Mouse (Mus musculus): ENCODE data around the gene St6galnac4.

The St6galnac4 gene

DNA sequence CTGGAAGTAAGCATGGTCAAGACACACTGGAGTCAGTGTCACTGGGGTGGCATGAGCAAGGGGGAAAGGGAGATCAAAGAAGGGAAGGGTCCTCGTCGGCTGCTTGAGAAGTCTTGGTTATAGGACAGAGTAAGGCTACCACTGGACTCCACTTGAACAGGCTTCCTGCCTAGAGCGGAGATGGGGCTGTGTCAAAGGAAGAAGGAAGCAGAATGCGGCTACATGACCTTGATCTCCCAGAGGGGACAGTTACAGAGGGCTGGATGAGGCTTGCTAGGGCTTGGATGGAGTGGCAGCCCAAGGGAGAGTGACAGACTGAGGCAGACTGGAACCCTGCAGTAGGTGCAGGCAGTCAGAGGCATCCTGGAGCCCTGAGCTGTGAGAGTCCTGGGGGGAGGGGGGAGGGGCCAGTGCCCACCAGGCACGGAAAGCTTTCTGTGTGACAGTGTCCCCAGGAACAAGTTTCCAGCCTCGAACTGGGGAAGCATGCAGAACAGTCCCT, 53.7 kb downstream of the St6galnac4 start:
- POLR2A ChIA-PET, result interaction anchor here (0.6 to 1.9 kb wide), 18 partner anchors 8 to 666 kb away, joined by 3 to 8 read pairs (median 4); partner anchors contain the start of genes Dpm2 (in 1 of the 4) and Nup214 (in 1 of the 4)
- CTCF ChIA-PET, result interaction anchor here (0.6 to 1.9 kb wide), 7 partner anchors 8 to 557 kb away, joined by 3 to 8 read pairs (median 4); no protein-coding TSS in a partner anchor

DNA sequence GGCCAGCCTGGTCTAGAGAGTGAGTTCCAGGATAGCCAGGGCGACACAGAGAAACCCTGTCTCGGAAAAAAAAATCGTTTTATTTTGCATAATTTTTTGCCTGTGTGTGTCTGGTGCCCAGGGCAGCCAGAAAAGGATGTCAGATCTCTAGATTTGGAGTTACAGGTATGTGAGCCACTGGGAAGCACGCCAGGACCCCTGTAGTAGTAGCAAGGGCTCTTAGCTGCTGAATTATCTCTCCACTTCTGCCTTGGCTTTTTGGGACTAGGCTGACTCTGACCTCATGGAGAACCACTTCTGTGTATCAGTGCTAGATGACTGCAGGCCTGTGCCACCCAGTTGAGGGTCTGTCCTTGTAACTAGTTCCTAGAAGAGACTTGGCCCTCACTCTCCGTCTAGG, 54.9 kb downstream of the St6galnac4 start:
- CTCF ChIA-PET, result interaction anchor here in 1 of 4 experiments (1.0 kb wide), 1 partner anchor 16 kb away, joined by 3 read pairs; no protein-coding TSS in a partner anchor
- POLR2A ChIA-PET, result interaction anchor here in 3 of 4 experiments (0.6 to 1.5 kb wide), 5 partner anchors 9 to 616 kb away, joined by 3 to 5 read pairs (median 3); no protein-coding TSS in a partner anchor

DNA sequence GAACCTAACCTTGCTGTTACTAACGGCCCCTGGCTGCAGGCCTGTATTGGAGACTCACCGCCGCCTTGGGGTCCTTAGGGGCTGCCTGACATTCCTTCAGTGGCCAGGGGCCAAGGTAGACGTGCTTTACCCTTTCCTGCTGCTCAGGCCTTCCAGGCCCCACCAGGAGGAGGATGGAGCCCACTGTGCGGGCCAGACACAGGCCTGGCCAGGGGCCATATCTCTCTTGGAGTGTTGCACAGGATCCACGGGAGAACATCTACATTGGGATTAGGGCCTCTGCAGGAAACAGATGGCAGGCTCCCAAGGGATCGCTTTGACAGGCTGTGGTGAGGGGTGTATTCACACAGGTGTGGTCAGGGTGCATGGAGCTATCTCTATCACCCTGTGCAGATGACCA, 55.9 kb downstream of the St6galnac4 start:
- CTCF ChIA-PET, result interaction anchor here in 1 of 4 experiments (1.0 to 1.1 kb wide), 2 partner anchors 14 to 17 kb away, joined by 3 read pairs; no protein-coding TSS in a partner anchor
- POLR2A ChIA-PET, result interaction anchor here in 1 of 4 experiments (1.4 to 8.1 kb wide), 4 partner anchors 11 to 84 kb away, joined by 3 to 115 read pairs (median 16); no protein-coding TSS in a partner anchor

DNA sequence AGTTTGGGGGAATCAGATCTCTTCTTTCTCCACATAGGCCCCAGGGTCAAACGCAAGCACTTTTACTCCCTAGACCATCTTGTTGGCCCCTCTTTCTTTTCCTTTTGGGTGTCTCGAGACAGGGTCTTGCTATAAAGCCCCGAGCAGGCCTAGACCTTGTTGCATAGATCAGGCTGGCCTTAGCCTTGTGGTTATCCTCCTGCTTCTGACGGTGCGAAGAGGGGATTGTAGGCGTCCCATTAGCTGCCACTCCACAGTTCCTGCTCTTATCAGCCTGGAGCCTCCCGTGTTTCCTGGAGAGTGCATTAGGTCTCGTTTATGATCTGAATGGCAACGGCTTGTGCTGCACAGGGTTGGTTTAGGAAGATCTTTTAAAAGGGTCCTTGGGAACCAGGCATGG, 57.2 kb downstream of the St6galnac4 start:
- POLR2A ChIA-PET, result interaction anchor here in 2 of 4 experiments (1.0 to 8.1 kb wide), 12 partner anchors 9 to 971 kb away, joined by 3 to 115 read pairs (median 12); no protein-coding TSS in a partner anchor
- CTCF ChIA-PET, result interaction anchor here in 3 of 4 experiments (0.5 to 2.2 kb wide), 5 partner anchors 10 to 139 kb away, joined by 3 to 6 read pairs (median 3); no protein-coding TSS in a partner anchor

DNA sequence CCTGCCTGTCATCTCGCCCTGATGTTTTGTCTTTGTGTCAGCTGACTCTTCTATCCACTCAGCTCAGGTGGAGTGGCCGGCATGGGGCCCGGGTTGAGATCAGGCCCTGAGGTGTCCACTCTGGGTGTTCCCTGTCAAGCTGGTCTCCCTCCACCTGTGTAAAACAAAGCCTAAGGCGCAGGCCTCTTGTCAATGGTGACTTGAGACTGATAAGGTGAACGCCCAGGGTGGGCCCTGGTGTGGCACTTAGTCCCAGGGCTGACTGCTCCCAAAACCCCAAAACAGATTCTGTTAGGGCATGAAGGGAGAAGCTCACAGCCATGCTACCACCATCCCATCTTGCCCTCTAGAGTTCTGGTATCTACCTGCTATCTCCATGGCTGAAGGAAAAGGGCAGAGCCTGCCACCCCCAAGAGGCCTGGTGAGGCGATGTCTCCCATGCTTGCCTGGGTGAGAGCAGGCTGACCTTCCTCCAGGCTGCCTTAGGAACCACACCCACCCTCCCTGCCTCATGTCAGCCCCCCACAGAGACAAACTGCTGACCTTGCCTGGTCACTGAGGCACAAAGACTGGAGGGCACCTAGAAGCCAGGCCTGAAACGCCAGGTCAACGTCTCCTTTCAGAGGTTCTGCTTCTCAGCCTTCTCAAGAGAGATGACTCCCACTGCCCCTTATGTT, 58.0 kb downstream of the St6galnac4 start:
- POLR2A ChIA-PET, result interaction anchor here in 3 of 4 experiments (0.6 to 8.1 kb wide), 24 partner anchors 9 to 561 kb away, joined by 3 to 115 read pairs (median 8); partner anchors contain the start of gene Fam78a (in 1 of the 3)

DNA sequence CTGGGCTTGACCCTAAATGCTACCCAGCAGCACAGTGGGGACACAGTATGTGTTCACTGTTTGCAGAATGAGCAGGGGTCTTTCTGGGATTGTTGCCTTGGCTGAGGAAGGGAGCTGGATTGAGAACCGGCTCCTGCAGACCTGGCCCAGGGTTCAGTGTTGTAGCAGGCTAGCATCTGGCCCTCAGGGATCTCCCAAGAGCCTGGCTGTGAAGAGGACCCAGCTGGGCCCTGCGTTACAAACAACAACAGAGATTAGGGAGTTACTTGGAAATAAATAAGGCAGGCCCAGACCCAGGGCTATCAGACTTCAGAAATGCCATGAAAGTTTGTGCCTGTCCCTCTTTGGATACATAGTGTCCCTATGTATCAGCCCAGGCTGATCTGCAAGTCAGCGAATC, 58.8 kb downstream of the St6galnac4 start:
- ChIA-PET POLR2A (interaction anchor here (0.6 to 8.1 kb wide), 39 partner anchors 8 to 561 kb away, joined by 3 to 115 read pairs (median 7); partner anchors contain the start of genes 9430097D07Rik (in 1 of the 4), Fam78a (in 1 of the 4) and Pip5kl1 (in 1 of the 4)), CTCF (interaction anchor here in 3 of 4 experiments (0.6 to 3.4 kb wide), 14 partner anchors 8 to 283 kb away, joined by 3 to 19 read pairs (median 6); no protein-coding TSS in a partner anchor)

More for the DNA sequence above, 58.0 kb downstream of the St6galnac4 start:
- CTCF ChIA-PET, result interaction anchor here (0.5 to 3.4 kb wide), 12 partner anchors 8 to 946 kb away, joined by 3 to 19 read pairs (median 4); no protein-coding TSS in a partner anchor

DNA sequence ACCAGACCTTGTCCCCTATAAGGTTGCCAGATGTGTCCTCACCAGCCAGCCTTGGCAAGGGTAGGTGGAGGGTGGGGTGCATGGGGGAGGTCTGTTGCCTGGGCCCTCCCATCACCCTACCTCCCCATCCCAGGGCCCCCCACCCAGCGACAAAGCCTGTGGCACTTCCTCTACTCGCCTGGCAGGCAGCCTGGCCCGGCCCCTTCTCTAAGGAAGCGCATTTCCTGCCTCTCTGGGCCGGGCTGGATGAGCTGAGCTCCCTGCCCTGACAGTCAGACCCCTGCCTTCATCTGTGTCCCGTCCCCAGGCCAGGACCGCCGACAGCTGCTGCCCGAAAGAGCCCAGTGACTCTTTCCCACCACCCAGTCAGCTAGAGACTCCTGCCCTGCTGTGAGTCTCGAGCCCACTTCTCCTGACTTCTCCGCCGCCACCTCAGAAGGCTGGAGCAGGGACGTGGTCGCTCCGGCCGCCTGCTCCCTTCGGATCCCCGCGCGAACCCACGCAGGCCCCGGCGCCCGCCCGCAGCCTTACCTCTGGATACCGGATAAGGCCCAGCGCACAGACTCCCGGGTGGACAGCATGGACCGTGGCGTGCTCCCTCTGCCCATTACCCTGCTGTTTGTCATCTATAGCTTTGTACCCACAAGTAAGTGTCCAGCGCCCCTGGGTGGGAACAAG, 59.6 kb downstream of the St6galnac4 start, which contains the start of gene Eng:
Eng (plus strand) TSS at position 217 of the 678 bp plus-strand sequence.
- CTCF ChIA-PET, result interaction anchor here (0.6 to 3.4 kb wide), 18 partner anchors 9 to 944 kb away, joined by 3 to 19 read pairs (median 6); partner anchors contain the start of gene Pip5kl1 (in 1 of the 4)
- POLR2A ChIA-PET, result interaction anchor here (0.6 to 8.1 kb wide), 54 partner anchors 8 to 335 kb away, joined by 3 to 115 read pairs (median 5); partner anchors contain the start of genes 9430097D07Rik (in 1 of the 4), Dpm2 (in 1 of the 4), Lrsam1 (in 1 of the 4) and Pip5kl1 (in 1 of the 4)

DNA sequence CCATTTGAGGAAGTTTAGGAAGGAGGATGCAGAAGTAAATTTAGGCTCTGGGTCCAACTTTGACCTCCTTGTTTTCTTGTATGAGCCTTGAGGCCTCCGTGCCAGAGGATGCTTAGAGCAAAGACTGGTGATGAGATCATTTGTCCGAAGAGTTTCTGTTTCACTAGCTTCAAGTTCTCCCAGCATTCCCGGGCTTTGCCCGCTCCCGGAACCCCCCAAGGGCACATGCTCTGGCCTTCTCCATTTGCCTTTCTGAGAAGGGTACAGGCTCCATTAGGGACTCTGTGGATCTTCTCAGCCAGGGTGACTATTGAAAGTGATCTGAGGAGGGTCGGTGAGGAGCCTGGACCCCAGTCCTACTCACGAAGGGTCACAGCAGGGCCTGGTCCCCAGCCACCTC, 60.5 kb downstream of the St6galnac4 start:
- ChIA-PET POLR2A (interaction anchor here in 3 of 4 experiments (0.7 to 8.1 kb wide), 36 partner anchors 8 to 335 kb away, joined by 3 to 115 read pairs (median 7); partner anchors contain the start of genes 9430097D07Rik (in 1 of the 3), Dpm2 (in 1 of the 3), Lrsam1 (in 1 of the 3) and Pip5kl1 (in 1 of the 3)), CTCF (interaction anchor here (0.7 to 3.4 kb wide), 9 partner anchors 15 to 281 kb away, joined by 3 to 19 read pairs (median 6); no protein-coding TSS in a partner anchor)

Data from embryonic stem cell, embryonic (primary cell).